Mouse (Mus musculus) T-helper 2 cell (primary cell): ENCODE data around the gene D17H6S53E.

Experiments
- in situ Hi-C: fragments of 300-600 bp; cut with MboI, MseI; formaldehyde crosslinking; loops from one replicate; pipeline ENCODE4 v1.15.1; 2025; ENCODE audit warnings: high pct_unique_total_duplicates

The D17H6S53E gene

GRCm38 (mm10) chr17:35131500-35132173, 5.5 kb downstream of the D17H6S53E start, which contains the start of gene Apom:
Apom (minus strand) TSS chr17:35132050.
- in situ Hi-C loops = no loop called here

- in situ Hi-C loops = no loop called here
Measured at GRCm38 (mm10) chr17:35132174-35132560, 6.0 kb downstream of the D17H6S53E start.

- in situ Hi-C loops = no loop called here
Measured at GRCm38 (mm10) chr17:35133517-35133916, 7.3 kb downstream of the D17H6S53E start.

- in situ Hi-C loops = no loop called here
Measured at GRCm38 (mm10) chr17:35134801-35135590, 8.8 kb downstream of the D17H6S53E start, which contains the start of gene Bag6. Bag6 (plus strand) TSS chr17:35135178.

- in situ Hi-C loops = no loop called here
Measured at GRCm38 (mm10) chr17:35135591-35136320, 9.6 kb downstream of the D17H6S53E start.

- in situ Hi-C loops = no loop called here
Measured at GRCm38 (mm10) chr17:35139269-35139668, 13.1 kb downstream of the D17H6S53E start.

- in situ Hi-C loops = no loop called here
Measured at GRCm38 (mm10) chr17:35140490-35140996, 14.4 kb downstream of the D17H6S53E start.

GRCm38 (mm10) chr17:35141971-35142370, 15.8 kb downstream of the D17H6S53E start:
- in situ Hi-C loops = no loop called here

GRCm38 (mm10) chr17:35146139-35146538, 20.0 kb downstream of the D17H6S53E start:
- in situ Hi-C loops = no loop called here

- in situ Hi-C loops = no loop called here
Measured at GRCm38 (mm10) chr17:35147348-35147747, 21.2 kb downstream of the D17H6S53E start.

- in situ Hi-C loops = no loop called here
Measured at GRCm38 (mm10) chr17:35147922-35148639, 21.9 kb downstream of the D17H6S53E start.

GRCm38 (mm10) chr17:35152121-35152520, 25.9 kb downstream of the D17H6S53E start:
- in situ Hi-C loops = no loop called here

- in situ Hi-C loops = no loop called here
Measured at GRCm38 (mm10) chr17:35153077-35153476, 26.9 kb downstream of the D17H6S53E start.

GRCm38 (mm10) chr17:35153931-35154330, 27.8 kb downstream of the D17H6S53E start:
- in situ Hi-C loops = no loop called here

GRCm38 (mm10) chr17:35154616-35155015, 28.4 kb downstream of the D17H6S53E start:
- in situ Hi-C loops = no loop called here

- in situ Hi-C loops = no loop called here
Measured at GRCm38 (mm10) chr17:35155451-35155850, 29.3 kb downstream of the D17H6S53E start.

GRCm38 (mm10) chr17:35156461-35157200, 30.5 kb downstream of the D17H6S53E start:
- in situ Hi-C loops = no loop called here

GRCm38 (mm10) chr17:35157254-35157653, 31.1 kb downstream of the D17H6S53E start:
- in situ Hi-C loops = no loop called here

GRCm38 (mm10) chr17:35157661-35158175, 31.5 kb downstream of the D17H6S53E start:
- in situ Hi-C loops = no loop called here

- in situ Hi-C loops = no loop called here
Measured at GRCm38 (mm10) chr17:35158850-35159593, 32.8 kb downstream of the D17H6S53E start.
